Mouse (Mus musculus): Measurements from ENCODE around the gene Tmem100. TPM values are rescaled to one million over a fixed set of nuclear protein-coding genes. Genes with fewer than 3 reads are reported as not detected.
A peak's percentile ranks its signal among the peaks of the same experiment; 100 is the strongest.

Tmem100 gene
- 6.1 and 6.3 TPM in 2 replicates for polyA plus RNA-seq (2014; fragmentation: Nextera tagmentation; extraction: Ambion mirVana)

DNA sequence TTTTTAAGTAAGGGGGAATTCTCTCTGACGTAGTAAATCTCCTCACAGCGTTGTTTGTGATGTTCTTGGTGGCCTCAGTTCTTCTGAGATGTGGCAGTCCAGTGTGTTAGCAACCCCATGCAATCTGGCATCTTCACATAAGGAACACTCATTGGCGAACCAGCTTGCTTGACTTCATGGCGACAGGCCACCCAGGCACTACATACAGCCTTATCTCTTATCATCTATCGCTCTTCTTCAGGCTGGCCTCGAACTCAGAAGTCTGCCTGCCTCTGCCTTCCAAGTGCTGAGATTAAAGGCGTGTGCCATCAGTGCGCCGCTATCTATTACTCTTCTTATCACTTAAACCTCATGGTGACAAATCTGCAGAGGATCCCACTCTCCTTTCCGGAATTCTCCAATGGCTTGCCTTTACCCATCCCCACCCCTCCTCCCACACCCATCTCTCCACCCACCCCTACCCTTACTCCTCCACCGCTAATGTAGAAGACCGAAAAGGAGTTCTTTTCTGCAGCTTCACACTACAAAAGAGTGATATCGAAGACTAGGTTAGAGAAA is at the start of gene Tmem100:
Gene Tmem100, plus strand, starts transcription at position 508 of the 558 bp plus-strand sequence.
- peak within 1 kb of the TSS; percentile 42; the same call in 1 of the 2 replicates for H3K9ac ChIP-seq (ENCODE audit: low read length)
- H3K4me3 ChIP-seq (ENCODE audit: low read depth, low read length) = peak within 1 kb of the TSS; percentile 28
- WGBS = 57% methylated on average over 13 of the region's 13 CpGs
- no peak within 1 kb of the TSS for H3K27ac ChIP-seq (ENCODE audit: low read depth, low read length)
- H3K4me1 ChIP-seq (ENCODE audit: control insufficient read depth, insufficient read depth, low read length) = peaks cover 2% of the 10 kb centered on the region; the same call in 1 of the 2 replicates
- no peaks in the 10 kb centered on the region for H3K9me3 ChIP-seq (ENCODE audit: control insufficient read depth, low read length)
- DNase-seq (ENCODE audit: low spot score, missing footprints) (peak; percentile 86), ATAC-seq (ENCODE audit: low FRiP score) (no peak)
- no peaks in the 10 kb centered on the region for H3K36me3 ChIP-seq (ENCODE audit: control insufficient read depth, insufficient read depth, low read length)
- peak within 1 kb of the TSS; percentile 53 for H3K4me2 ChIP-seq
- peaks cover 14% of the 10 kb centered on the region for H3K27me3 ChIP-seq (ENCODE audit: control insufficient read depth, insufficient read depth, low read length)

DNA sequence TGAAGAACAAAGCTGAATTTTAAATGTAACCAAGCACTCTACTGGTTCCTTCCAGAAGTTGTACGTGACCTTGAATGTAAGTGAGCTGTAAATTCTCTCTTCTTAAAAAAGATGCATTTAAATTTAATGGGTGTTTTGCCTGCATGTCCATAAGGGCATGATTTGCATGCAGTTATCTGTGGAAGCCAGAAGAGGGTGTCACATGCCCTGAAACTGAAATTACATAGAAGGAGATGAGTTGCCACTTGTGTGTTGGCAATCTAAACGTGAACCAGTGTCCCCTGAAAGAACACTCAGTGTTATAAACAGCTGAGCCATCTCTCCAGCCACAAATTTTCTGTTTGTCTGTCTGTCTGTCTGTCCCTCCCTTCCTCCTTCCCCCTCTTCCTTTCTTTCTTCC is 47.2 kb upstream of the Tmem100 start:
- Histone ChIP-seq H3K9me3 (ENCODE audit: control insufficient read depth, low read length) (no peaks in the 10 kb centered on the region), H3K4me1 (ENCODE audit: control insufficient read depth, insufficient read depth, low read length) (peaks cover 10% of the 10 kb centered on the region), H3K4me2 (no peak overlapping the region), H3K27me3 (ENCODE audit: control insufficient read depth, insufficient read depth, low read length) (no peaks in the 10 kb centered on the region), H3K4me3 (ENCODE audit: low read depth, low read length) (no peak overlapping the region), H3K27ac (ENCODE audit: low read depth, low read length) (no peak overlapping the region), H3K9ac (ENCODE audit: low read length) (no peak overlapping the region), H3K36me3 (ENCODE audit: control insufficient read depth, insufficient read depth, low read length) (no peaks in the 10 kb centered on the region)
- ATAC-seq (ENCODE audit: low FRiP score) = no peak
- peak; percentile 76 for DNase-seq (ENCODE audit: low spot score, missing footprints)
- 80% methylated on average over 2 of the region's 2 CpGs for WGBS

DNA sequence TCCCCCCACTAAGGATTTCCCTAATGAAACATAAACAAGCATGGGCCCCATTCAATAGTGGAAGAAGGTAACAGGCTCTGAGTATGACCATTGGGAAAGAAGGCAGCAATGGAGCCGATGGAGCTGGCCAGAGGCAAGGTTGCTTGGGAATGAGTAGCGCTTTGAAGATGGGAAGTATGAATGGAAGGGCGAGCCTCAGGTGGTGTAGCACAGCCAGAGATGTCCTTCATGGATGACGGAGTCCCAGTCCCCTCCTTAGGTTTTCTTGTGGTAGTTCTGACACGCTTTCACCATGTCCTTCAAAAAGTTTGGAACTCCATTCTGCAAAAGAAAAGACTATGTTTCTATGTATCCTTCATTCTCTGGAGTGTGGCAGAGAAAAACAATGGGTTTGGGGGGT is 45.7 kb upstream of the Tmem100 start:
- H3K4me2 ChIP-seq = no peak overlapping the region
- no peak overlapping the region for H3K9ac ChIP-seq (ENCODE audit: low read length)
- DNase-seq (ENCODE audit: low spot score, missing footprints) = peak; percentile 75
- H3K4me1 ChIP-seq (ENCODE audit: control insufficient read depth, insufficient read depth, low read length) = no peaks in the 10 kb centered on the region
- 94% methylated on average over 5 of the region's 5 CpGs for WGBS
- H3K27me3 ChIP-seq (ENCODE audit: control insufficient read depth, insufficient read depth, low read length) = no peaks in the 10 kb centered on the region
- H3K36me3 ChIP-seq (ENCODE audit: control insufficient read depth, insufficient read depth, low read length) = no peaks in the 10 kb centered on the region
- no peak for ATAC-seq (ENCODE audit: low FRiP score)
- no peaks in the 10 kb centered on the region for H3K9me3 ChIP-seq (ENCODE audit: control insufficient read depth, low read length)
- no peak overlapping the region for H3K27ac ChIP-seq (ENCODE audit: low read depth, low read length)
- H3K4me3 ChIP-seq (ENCODE audit: low read depth, low read length) = no peak overlapping the region

DNA sequence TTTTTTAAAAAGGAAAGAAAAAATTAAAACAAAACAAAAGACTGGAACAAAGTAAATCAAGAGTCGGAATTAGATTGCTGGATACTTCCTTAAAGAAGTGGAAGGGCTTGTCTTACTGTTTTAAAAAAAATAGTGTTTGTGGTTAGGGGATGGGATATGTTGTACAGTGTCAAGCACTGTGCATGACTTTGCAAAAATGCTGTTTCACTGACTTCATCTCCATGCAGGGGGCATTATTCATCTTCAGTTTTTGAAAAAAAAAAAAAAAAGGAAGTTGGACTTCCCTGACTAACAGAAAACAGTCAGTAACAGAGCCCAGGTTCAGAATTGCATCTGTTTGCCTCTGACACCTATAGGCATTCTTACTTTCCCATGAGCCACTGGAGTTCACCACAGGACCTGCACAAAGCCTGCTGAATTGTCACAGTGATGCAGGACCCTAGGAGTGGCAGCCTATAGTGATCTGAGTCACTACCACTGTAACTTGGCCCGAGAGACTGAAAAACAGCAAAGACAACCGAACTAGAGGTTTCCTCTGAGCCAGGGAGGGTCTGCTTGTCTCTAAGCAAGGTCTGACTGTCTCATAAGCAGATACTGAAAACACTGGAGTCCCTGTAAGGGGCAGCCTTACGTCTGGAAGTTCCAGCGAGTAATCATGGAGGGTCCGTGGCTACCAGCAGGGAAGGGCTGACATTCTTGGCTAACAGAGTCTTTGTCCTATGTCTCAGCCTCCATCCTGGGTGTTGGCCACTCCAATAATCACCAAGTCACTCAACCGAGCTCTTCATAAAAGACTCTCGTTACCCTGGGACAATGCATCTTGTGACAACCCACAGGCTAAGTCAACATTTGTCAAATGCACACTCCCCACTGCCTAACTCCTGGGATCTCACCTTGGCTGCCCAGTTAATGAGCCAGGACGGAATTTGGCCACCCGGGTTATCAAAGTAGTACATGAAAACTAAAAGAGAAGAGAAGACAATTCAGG is 44.7 kb upstream of the Tmem100 start:
- no peak overlapping the region for H3K4me2 ChIP-seq
- no peak for DNase-seq (ENCODE audit: low spot score, missing footprints)
- no peak overlapping the region for H3K27ac ChIP-seq (ENCODE audit: low read depth, low read length)
- no peaks in the 10 kb centered on the region for H3K36me3 ChIP-seq (ENCODE audit: control insufficient read depth, insufficient read depth, low read length)
- no peak overlapping the region for H3K4me3 ChIP-seq (ENCODE audit: low read depth, low read length)
- ATAC-seq (ENCODE audit: low FRiP score) = 0 out of 2 replicates have a peak, but pooled peaks have one; percentile 31
- no peaks in the 10 kb centered on the region for H3K27me3 ChIP-seq (ENCODE audit: control insufficient read depth, insufficient read depth, low read length)
- WGBS = 41% methylated on average over 10 of the region's 10 CpGs
- H3K4me1 ChIP-seq (ENCODE audit: control insufficient read depth, insufficient read depth, low read length) = no peaks in the 10 kb centered on the region
- H3K9ac ChIP-seq (ENCODE audit: low read length) = no peak overlapping the region
- no peaks in the 10 kb centered on the region for H3K9me3 ChIP-seq (ENCODE audit: control insufficient read depth, low read length)

DNA sequence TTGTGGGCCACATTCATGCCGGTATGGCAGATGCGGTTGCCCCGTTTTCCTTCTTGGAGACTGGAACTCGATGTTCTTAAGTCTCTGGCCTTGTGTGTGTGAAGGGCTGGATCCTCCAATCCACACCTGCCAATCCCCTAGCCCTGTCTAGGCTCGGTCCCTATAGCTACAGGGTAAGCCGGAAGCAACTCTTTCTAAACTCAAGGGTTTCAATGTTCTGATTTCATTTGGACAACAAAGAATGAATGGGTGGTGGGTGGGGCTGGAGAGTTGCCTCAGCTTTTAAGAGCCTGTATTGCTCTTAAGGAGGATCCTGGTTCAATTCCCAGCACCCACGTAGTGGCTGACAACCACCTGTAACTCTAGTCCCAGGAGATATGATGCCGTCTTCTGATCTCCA is 43.6 kb upstream of the Tmem100 start:
- ATAC-seq (ENCODE audit: low FRiP score) = no peak
- 91% methylated on average over 8 of the region's 8 CpGs for WGBS
- H3K4me2 ChIP-seq = no peak overlapping the region
- no peak for DNase-seq (ENCODE audit: low spot score, missing footprints)
- H3K9ac ChIP-seq (ENCODE audit: low read length) = no peak overlapping the region
- no peak overlapping the region for H3K4me3 ChIP-seq (ENCODE audit: low read depth, low read length)
- H3K36me3 ChIP-seq (ENCODE audit: control insufficient read depth, insufficient read depth, low read length) = no peaks in the 10 kb centered on the region
- no peaks in the 10 kb centered on the region for H3K4me1 ChIP-seq (ENCODE audit: control insufficient read depth, insufficient read depth, low read length)
- H3K27me3 ChIP-seq (ENCODE audit: control insufficient read depth, insufficient read depth, low read length) = no peaks in the 10 kb centered on the region
- no peak overlapping the region for H3K27ac ChIP-seq (ENCODE audit: low read depth, low read length)
- H3K9me3 ChIP-seq (ENCODE audit: control insufficient read depth, low read length) = no peaks in the 10 kb centered on the region

DNA sequence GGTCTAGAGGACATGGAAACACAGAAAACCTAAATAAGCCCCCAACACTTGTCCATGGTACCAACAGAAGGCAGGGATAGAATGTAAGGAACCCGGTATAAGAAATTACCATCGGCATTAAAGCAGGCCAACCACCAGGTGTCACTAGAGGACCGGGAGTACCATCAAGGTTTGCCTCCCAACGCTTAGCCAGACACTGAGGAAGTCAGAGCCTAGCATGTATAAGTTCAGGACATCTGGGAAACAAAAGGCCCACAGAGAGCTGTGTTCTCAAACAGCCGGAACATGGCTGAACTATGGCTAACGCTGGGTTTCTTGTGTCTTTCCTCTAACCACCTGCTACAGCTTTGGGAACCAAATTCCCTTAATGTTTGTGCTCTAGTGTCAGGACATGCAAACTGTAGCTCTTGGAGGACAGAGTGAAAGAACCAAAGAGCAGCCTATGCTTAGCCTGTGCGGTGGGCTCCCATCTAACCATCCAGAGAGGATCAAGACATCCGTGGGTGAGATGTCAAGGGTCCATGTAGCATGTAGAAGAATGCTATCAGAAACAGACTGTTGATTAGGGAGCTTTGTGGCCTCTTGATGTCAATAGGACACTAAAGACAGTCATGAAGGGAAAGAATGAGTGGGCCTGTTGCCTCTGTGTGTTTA is 41.1 kb upstream of the Tmem100 start:
- 24% methylated on average over 8 of the region's 8 CpGs for WGBS
- no peak overlapping the region for H3K27ac ChIP-seq (ENCODE audit: low read depth, low read length)

DNA sequence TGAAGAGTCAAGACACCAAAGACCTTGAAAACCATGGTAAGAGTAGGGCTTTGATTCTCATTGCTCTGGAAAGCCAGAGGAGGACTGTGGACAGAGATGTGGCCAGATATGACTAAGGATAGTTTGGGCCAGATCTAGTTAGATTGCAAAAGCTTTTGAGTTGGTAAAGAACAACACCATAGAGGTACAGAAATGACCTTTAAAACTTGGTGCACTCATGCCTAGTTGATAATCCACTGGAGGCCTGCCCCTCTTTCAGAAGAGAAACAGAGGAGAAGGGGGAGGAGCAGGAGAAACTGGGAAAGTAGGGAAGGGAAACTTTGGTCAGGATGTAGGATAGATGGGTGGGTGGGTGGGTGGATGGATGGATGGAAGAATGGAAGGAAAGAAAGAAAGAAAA is 38.5 kb upstream of the Tmem100 start:
- Histone ChIP-seq H3K36me3 (ENCODE audit: control insufficient read depth, insufficient read depth, low read length) (no peaks in the 10 kb centered on the region), H3K27ac (ENCODE audit: low read depth, low read length) (no peak overlapping the region), H3K4me2 (no peak overlapping the region), H3K9ac (ENCODE audit: low read length) (no peak overlapping the region), H3K9me3 (ENCODE audit: control insufficient read depth, low read length) (no peaks in the 10 kb centered on the region), H3K4me1 (ENCODE audit: control insufficient read depth, insufficient read depth, low read length) (no peaks in the 10 kb centered on the region), H3K4me3 (ENCODE audit: low read depth, low read length) (no peak overlapping the region), H3K27me3 (ENCODE audit: control insufficient read depth, insufficient read depth, low read length) (no peaks in the 10 kb centered on the region)
- ATAC-seq (ENCODE audit: low FRiP score) = no peak
- no peak for DNase-seq (ENCODE audit: low spot score, missing footprints)

More for the DNA sequence above, 41.1 kb upstream of the Tmem100 start:
- no peak overlapping the region for H3K4me3 ChIP-seq (ENCODE audit: low read depth, low read length)
- no peak overlapping the region for H3K4me2 ChIP-seq
- no peaks in the 10 kb centered on the region for H3K9me3 ChIP-seq (ENCODE audit: control insufficient read depth, low read length)
- H3K27me3 ChIP-seq (ENCODE audit: control insufficient read depth, insufficient read depth, low read length) = no peaks in the 10 kb centered on the region
- H3K4me1 ChIP-seq (ENCODE audit: control insufficient read depth, insufficient read depth, low read length) = no peaks in the 10 kb centered on the region
- no peak overlapping the region for H3K9ac ChIP-seq (ENCODE audit: low read length)
- peak; percentile 73 for ATAC-seq (ENCODE audit: low FRiP score)
- DNase-seq (ENCODE audit: low spot score, missing footprints) = peak; percentile 93
- H3K36me3 ChIP-seq (ENCODE audit: control insufficient read depth, insufficient read depth, low read length) = no peaks in the 10 kb centered on the region

DNA sequence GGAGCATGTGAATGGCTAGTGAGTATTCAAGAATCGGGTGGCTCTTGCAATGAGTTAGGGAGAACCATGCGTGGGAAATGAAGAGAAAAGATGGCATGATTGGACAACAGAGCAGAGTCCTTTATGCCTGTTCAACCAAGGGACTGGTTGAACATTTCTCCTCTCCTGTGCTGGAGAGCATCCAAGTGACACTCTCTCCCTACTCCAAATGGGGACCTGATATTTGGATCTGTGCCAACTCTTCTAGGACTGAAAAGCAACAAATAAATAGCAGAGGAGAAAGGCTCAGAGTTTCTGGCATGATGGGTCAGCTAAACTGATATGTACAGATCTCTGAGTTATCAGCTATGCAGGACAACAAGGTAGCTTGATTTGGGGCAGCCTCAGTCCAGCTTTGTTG is 35.4 kb upstream of the Tmem100 start:
- H3K27me3 ChIP-seq (ENCODE audit: control insufficient read depth, insufficient read depth, low read length) = no peaks in the 10 kb centered on the region
- ATAC-seq (ENCODE audit: low FRiP score) = no peak
- DNase-seq (ENCODE audit: low spot score, missing footprints) = no peak
- WGBS = 88% methylated on average over 2 of the region's 2 CpGs
- no peak overlapping the region for H3K9ac ChIP-seq (ENCODE audit: low read length)
- H3K36me3 ChIP-seq (ENCODE audit: control insufficient read depth, insufficient read depth, low read length) = no peaks in the 10 kb centered on the region
- H3K4me3 ChIP-seq (ENCODE audit: low read depth, low read length) = no peak overlapping the region
- H3K4me1 ChIP-seq (ENCODE audit: control insufficient read depth, insufficient read depth, low read length) = no peaks in the 10 kb centered on the region
- H3K27ac ChIP-seq (ENCODE audit: low read depth, low read length) = no peak overlapping the region
- no peak overlapping the region for H3K4me2 ChIP-seq
- H3K9me3 ChIP-seq (ENCODE audit: control insufficient read depth, low read length) = no peaks in the 10 kb centered on the region

DNA sequence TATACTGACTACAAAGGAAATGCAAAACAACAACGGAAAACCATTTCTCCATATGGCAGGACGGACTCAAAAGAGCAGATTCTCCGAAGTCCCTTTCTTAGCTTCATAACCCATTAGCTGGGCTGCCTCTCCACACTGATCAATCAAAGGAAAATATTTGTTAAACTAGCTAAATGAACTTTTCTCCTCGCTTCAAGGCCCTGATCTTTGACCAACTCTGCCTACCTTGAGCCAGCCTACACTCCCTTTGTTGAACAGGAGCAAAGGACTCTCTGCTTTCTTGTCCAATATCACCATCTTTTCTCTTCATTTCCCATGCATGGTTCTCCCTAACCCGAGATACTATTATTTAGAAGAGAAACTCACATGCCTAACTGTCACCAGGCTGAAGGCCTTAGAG is 34.6 kb upstream of the Tmem100 start:
- Histone ChIP-seq H3K9ac (ENCODE audit: low read length) (no peak overlapping the region), H3K27me3 (ENCODE audit: control insufficient read depth, insufficient read depth, low read length) (no peaks in the 10 kb centered on the region), H3K4me2 (no peak overlapping the region), H3K36me3 (ENCODE audit: control insufficient read depth, insufficient read depth, low read length) (no peaks in the 10 kb centered on the region), H3K27ac (ENCODE audit: low read depth, low read length) (no peak overlapping the region), H3K4me1 (ENCODE audit: control insufficient read depth, insufficient read depth, low read length) (no peaks in the 10 kb centered on the region), H3K9me3 (ENCODE audit: control insufficient read depth, low read length) (no peaks in the 10 kb centered on the region), H3K4me3 (ENCODE audit: low read depth, low read length) (no peak overlapping the region)
- WGBS = 82% methylated on average over 5 of the region's 5 CpGs
- DNase-seq (ENCODE audit: low spot score, missing footprints) (no peak), ATAC-seq (ENCODE audit: low FRiP score) (no peak)
